Mouse (Mus musculus): ENCODE measurements around the gene Mpdz. TPM values are rescaled to one million over a fixed set of nuclear protein-coding genes. Genes with fewer than 3 reads are reported as not detected.
A peak's percentile ranks its signal among the peaks of the same experiment; 100 is the strongest.

Mpdz gene
- polyA plus RNA-seq, 1 experiment from 2014 or later, result 15.5 TPM

GRCm38 (mm10) chr4:81387644-81388043, 55.0 kb downstream of the Mpdz start:
- no peaks in the 10 kb centered on the region for H3K27me3 ChIP-seq (replicated peaks)
- no peaks in the 10 kb centered on the region for H3K9me3 ChIP-seq
- H3K4me3 ChIP-seq, result no peak overlapping the region
- ATAC-seq (replicated peaks), result no peak
- WGBS, result 80% methylated on average over 2 of the region's 2 CpGs
- H3K27ac ChIP-seq, result no peak overlapping the region
- H3K9ac ChIP-seq, result no peak overlapping the region
- no peak overlapping the region for H3K4me2 ChIP-seq
- H3K4me1 ChIP-seq, result peaks cover 5% of the 10 kb centered on the region; the same call in 1 of the 2 replicates
- H3K36me3 ChIP-seq (replicated peaks), result no peaks in the 10 kb centered on the region

- Histone ChIP-seq H3K27ac (no peak overlapping the region), H3K9ac (no peak overlapping the region), H3K4me2 (no peak overlapping the region), H3K27me3 (replicated peaks) (no peaks in the 10 kb centered on the region), H3K4me1 (no peaks in the 10 kb centered on the region), H3K9me3 (no peaks in the 10 kb centered on the region), H3K36me3 (replicated peaks) (no peaks in the 10 kb centered on the region), H3K4me3 (no peak overlapping the region)
- 90% methylated on average over 4 of the region's 4 CpGs for WGBS
- ATAC-seq (replicated peaks), result no peak
These were observed 70.3 kb downstream of the Mpdz start for GRCm38 (mm10) chr4:81372355-81372754.

- no peak overlapping the region for H3K4me3 ChIP-seq
- no peaks in the 10 kb centered on the region for H3K27me3 ChIP-seq (replicated peaks)
- no peak overlapping the region for H3K9ac ChIP-seq
- H3K4me2 ChIP-seq, result no peak overlapping the region
- H3K27ac ChIP-seq, result no peak overlapping the region
- H3K4me1 ChIP-seq, result no peaks in the 10 kb centered on the region
- no peaks in the 10 kb centered on the region for H3K36me3 ChIP-seq (replicated peaks)
- WGBS, result 32% methylated on average over 3 of the region's 3 CpGs
- ATAC-seq (replicated peaks), result peak; percentile 69
- no peaks in the 10 kb centered on the region for H3K9me3 ChIP-seq
These were observed 91.2 kb downstream of the Mpdz start for GRCm38 (mm10) chr4:81351368-81351767.

- WGBS, result 87% methylated on average over 7 of the region's 7 CpGs
- Histone ChIP-seq H3K9me3 (no peaks in the 10 kb centered on the region), H3K27ac (no peak overlapping the region), H3K9ac (no peak overlapping the region), H3K27me3 (replicated peaks) (no peaks in the 10 kb centered on the region), H3K4me1 (no peaks in the 10 kb centered on the region), H3K36me3 (replicated peaks) (no peaks in the 10 kb centered on the region), H3K4me3 (no peak overlapping the region), H3K4me2 (no peak overlapping the region)
- ATAC-seq (replicated peaks), result no peak
These were observed 94.0 kb downstream of the Mpdz start for GRCm38 (mm10) chr4:81348646-81349045.

- Histone ChIP-seq H3K4me3 (no peak overlapping the region), H3K4me2 (no peak overlapping the region), H3K4me1 (no peaks in the 10 kb centered on the region), H3K9me3 (no peaks in the 10 kb centered on the region), H3K9ac (no peak overlapping the region), H3K27me3 (replicated peaks) (no peaks in the 10 kb centered on the region), H3K36me3 (replicated peaks) (no peaks in the 10 kb centered on the region), H3K27ac (no peak overlapping the region)
- no peak for ATAC-seq (replicated peaks)
- WGBS, result 92% methylated on average over 3 of the region's 3 CpGs
These were observed 97.5 kb downstream of the Mpdz start for GRCm38 (mm10) chr4:81345141-81345540.

- H3K4me2 ChIP-seq, result no peak overlapping the region
- no peaks in the 10 kb centered on the region for H3K9me3 ChIP-seq
- H3K27ac ChIP-seq, result peak overlapping the region; percentile 65; the same call in 1 of the 2 replicates
- 52% methylated on average over 2 of the region's 2 CpGs for WGBS
- H3K4me1 ChIP-seq, result peaks cover 17% of the 10 kb centered on the region
- no peak overlapping the region for H3K9ac ChIP-seq
- no peak overlapping the region for H3K4me3 ChIP-seq
- no peaks in the 10 kb centered on the region for H3K27me3 ChIP-seq (replicated peaks)
- ATAC-seq (replicated peaks), result peak; percentile 49; the same call in 1 of the 2 replicates
- H3K36me3 ChIP-seq (replicated peaks), result no peaks in the 10 kb centered on the region
These were observed 109.0 kb downstream of the Mpdz start for GRCm38 (mm10) chr4:81333628-81333991.

GRCm38 (mm10) chr4:81332901-81333627, 109.6 kb downstream of the Mpdz start:
- H3K36me3 ChIP-seq (replicated peaks), result no peaks in the 10 kb centered on the region
- WGBS, result 21% methylated on average over 11 of the region's 11 CpGs
- peak overlapping the region; percentile 14 for H3K4me2 ChIP-seq
- H3K4me1 ChIP-seq, result peaks cover 17% of the 10 kb centered on the region
- no peaks in the 10 kb centered on the region for H3K9me3 ChIP-seq
- peak overlapping the region; percentile 65 for H3K27ac ChIP-seq
- no peak overlapping the region for H3K4me3 ChIP-seq
- no peaks in the 10 kb centered on the region for H3K27me3 ChIP-seq (replicated peaks)
- peak; percentile 69 for ATAC-seq (replicated peaks)
- H3K9ac ChIP-seq, result 0 out of 2 replicates have a peak overlapping the region, but pooled peaks have one; percentile 6

GRCm38 (mm10) chr4:81332439-81332841, 110.2 kb downstream of the Mpdz start:
- Histone ChIP-seq H3K27ac (peak overlapping the region; percentile 65), H3K36me3 (replicated peaks) (no peaks in the 10 kb centered on the region), H3K9me3 (no peaks in the 10 kb centered on the region), H3K27me3 (replicated peaks) (no peaks in the 10 kb centered on the region), H3K4me1 (peaks cover 17% of the 10 kb centered on the region), H3K9ac (0 out of 2 replicates have a peak overlapping the region, but pooled peaks have one; percentile 6), H3K4me2 (peak overlapping the region; percentile 14), H3K4me3 (no peak overlapping the region)
- peak; percentile 75 for ATAC-seq (replicated peaks)
- 19% methylated on average over 6 of the region's 6 CpGs for WGBS

GRCm38 (mm10) chr4:81327694-81328093, 114.9 kb downstream of the Mpdz start:
- no peaks in the 10 kb centered on the region for H3K27me3 ChIP-seq (replicated peaks)
- no peak overlapping the region for H3K9ac ChIP-seq
- H3K36me3 ChIP-seq (replicated peaks), result no peaks in the 10 kb centered on the region
- H3K4me3 ChIP-seq, result no peak overlapping the region
- H3K9me3 ChIP-seq, result no peaks in the 10 kb centered on the region
- H3K27ac ChIP-seq, result no peak overlapping the region
- 72% methylated on average over 2 of the region's 2 CpGs for whole genome bisulfite sequencing
- peaks cover 7% of the 10 kb centered on the region for H3K4me1 ChIP-seq
- peak; percentile 58; the same call in 1 of the 2 replicates for ATAC-seq (replicated peaks)
- no peak overlapping the region for H3K4me2 ChIP-seq

GRCm38 (mm10) chr4:81323853-81324252, 118.8 kb downstream of the Mpdz start:
- H3K4me3 ChIP-seq, result no peak overlapping the region
- no peak overlapping the region for H3K4me2 ChIP-seq
- H3K9ac ChIP-seq, result no peak overlapping the region
- ATAC-seq (replicated peaks), result no peak
- H3K4me1 ChIP-seq, result no peaks in the 10 kb centered on the region
- WGBS, result 96% methylated on average over 4 of the region's 4 CpGs
- H3K9me3 ChIP-seq, result no peaks in the 10 kb centered on the region
- H3K27me3 ChIP-seq (replicated peaks), result no peaks in the 10 kb centered on the region
- no peak overlapping the region for H3K27ac ChIP-seq
- no peaks in the 10 kb centered on the region for H3K36me3 ChIP-seq (replicated peaks)

GRCm38 (mm10) chr4:81322232-81322631, 120.4 kb downstream of the Mpdz start:
- ATAC-seq (replicated peaks), result no peak
- 61% methylated on average over 3 of the region's 3 CpGs for WGBS
- Histone ChIP-seq H3K4me2 (no peak overlapping the region), H3K9ac (no peak overlapping the region), H3K27ac (no peak overlapping the region), H3K27me3 (replicated peaks) (no peaks in the 10 kb centered on the region), H3K36me3 (replicated peaks) (no peaks in the 10 kb centered on the region), H3K9me3 (no peaks in the 10 kb centered on the region), H3K4me1 (no peaks in the 10 kb centered on the region), H3K4me3 (no peak overlapping the region)

GRCm38 (mm10) chr4:81314618-81315017, 128.0 kb downstream of the Mpdz start:
- 79% methylated on average over 5 of the region's 5 CpGs for WGBS
- Histone ChIP-seq H3K9ac (no peak overlapping the region), H3K4me3 (no peak overlapping the region), H3K4me2 (no peak overlapping the region), H3K36me3 (replicated peaks) (no peaks in the 10 kb centered on the region), H3K4me1 (no peaks in the 10 kb centered on the region), H3K27me3 (replicated peaks) (no peaks in the 10 kb centered on the region), H3K9me3 (no peaks in the 10 kb centered on the region), H3K27ac (no peak overlapping the region)
- ATAC-seq (replicated peaks), result no peak

GRCm38 (mm10) chr4:81313246-81313645, 129.4 kb downstream of the Mpdz start:
- no peak overlapping the region for H3K9ac ChIP-seq
- no peak overlapping the region for H3K4me2 ChIP-seq
- no peak overlapping the region for H3K27ac ChIP-seq
- ATAC-seq (replicated peaks), result no peak
- WGBS, result 94% methylated on average over 4 of the region's 4 CpGs
- no peaks in the 10 kb centered on the region for H3K4me1 ChIP-seq
- H3K9me3 ChIP-seq, result no peaks in the 10 kb centered on the region
- no peak overlapping the region for H3K4me3 ChIP-seq
- no peaks in the 10 kb centered on the region for H3K36me3 ChIP-seq (replicated peaks)
- no peaks in the 10 kb centered on the region for H3K27me3 ChIP-seq (replicated peaks)

Measured in midbrain, embryonic 15.5 days (tissue).